Mouse (Mus musculus) mouse trophoblast stem cell (cell line): ENCODE measurements around the gene Mib2.
"Not testable (repeated sequence)": the region's sequence is repeated elsewhere in the genome, so short reads cannot be mapped to it uniquely, and the experiment has no call there.

Experiments used
- in situ Hi-C, 2 experiments: fragments of 300-500 bp; cut with MseI, MboI; formaldehyde crosslinking; loops; 2 replicates in 1 of 2; 3 replicates in 1 of 2; pipeline ENCODE4 v1.15.1; 2025

Mib2 gene

DNA sequence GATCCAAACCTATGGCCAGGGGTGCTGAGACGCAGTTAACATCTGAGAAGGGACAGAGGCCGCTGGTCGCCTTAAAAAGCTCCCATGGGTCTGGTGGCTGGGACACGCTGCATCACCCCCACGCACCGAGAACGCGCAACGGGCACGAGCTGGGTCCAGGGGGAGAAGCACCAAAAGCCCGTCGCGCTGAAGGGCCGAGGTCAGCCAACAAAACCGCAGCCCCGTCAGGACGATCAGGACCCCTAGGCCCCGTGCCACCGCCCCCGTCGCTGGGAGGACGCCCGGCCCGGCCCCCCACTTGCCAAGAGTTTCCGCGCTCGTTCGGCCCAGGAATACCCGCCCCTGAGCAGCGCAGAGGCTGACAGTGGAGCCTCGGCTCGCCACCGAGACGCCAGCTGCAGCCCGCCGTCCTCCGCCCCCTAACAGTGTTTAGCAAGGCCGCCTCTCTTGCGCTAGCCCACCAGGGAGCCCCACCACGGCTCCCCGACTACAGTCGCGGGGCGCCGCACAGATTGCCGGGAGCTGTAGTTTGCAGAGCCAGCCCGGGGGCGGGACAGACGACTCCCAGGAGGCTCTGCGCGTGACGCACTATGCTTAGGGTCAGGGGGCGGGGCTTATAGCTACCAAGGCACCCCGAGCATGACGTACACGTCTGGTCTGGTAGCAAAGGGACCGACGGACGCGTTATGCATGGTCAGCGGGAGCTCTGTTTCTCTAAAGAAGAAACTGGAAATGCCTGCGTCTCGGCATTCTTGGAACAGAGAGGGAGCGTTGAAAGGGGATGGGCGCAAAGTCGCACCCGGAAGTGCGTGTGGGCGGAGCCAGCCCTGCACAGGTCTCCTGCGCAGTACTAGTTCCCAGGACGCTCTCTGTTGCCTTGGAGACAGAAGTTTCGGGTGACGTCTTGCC, at the start of gene Mib2:
TSS of gene Mib2 (minus strand) at position 510 of the 909 bp plus-strand sequence.
- in situ Hi-C loops, result no loop called here

- in situ Hi-C loops, result no loop called here
Observed at GRCm38 (mm10) chr4:155710521-155711252, 41.7 kb upstream of the Mib2 start.

DNA sequence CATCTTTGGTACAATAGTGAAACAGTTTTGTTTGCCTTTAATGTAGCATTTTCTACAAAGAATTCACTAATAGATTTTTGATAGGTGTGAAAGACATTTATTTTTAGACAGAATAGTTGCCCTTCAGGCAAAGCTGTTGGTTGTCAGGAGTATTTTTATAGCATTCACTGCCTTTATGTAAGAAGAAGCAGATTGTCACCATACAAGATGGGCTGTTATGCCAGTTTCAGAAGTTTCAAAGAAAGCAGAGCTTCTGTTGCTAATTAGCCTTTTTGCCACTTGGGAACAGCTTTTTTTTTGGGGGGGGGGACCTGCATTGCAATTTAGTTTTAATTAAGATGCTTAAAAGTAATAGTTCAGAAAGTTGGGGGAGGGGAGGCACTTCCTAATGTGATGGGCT, 40.0 kb upstream of the Mib2 start:
- in situ Hi-C loops, result no loop called here

- in situ Hi-C loops, result no loop called here
Observed at GRCm38 (mm10) chr4:155708582-155708981, 39.6 kb upstream of the Mib2 start.

DNA sequence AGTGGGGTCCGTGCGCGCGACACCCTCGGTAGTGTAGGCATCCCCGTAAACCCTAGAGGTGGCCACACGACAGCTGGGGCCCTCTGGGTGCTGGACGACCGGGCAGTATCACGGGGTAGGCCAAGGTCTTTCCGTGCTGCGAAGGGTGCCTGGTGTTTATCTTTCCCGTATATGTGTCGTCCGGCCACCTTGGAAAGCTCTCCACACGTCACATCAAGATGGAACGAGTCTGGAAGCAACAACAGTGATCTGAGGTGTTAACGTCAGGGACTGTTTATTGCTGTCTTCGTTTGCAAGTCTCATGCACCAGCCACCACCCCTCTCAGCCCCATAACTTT, 36.6 kb upstream of the Mib2 start:
- in situ Hi-C loops, result no loop called here

- in situ Hi-C loops, result no loop called here
Observed at GRCm38 (mm10) chr4:155704721-155705591, 36.0 kb upstream of the Mib2 start, which contains the start of gene Ssu72. Gene Ssu72, plus strand, starts transcription at chr4:155704800.

DNA sequence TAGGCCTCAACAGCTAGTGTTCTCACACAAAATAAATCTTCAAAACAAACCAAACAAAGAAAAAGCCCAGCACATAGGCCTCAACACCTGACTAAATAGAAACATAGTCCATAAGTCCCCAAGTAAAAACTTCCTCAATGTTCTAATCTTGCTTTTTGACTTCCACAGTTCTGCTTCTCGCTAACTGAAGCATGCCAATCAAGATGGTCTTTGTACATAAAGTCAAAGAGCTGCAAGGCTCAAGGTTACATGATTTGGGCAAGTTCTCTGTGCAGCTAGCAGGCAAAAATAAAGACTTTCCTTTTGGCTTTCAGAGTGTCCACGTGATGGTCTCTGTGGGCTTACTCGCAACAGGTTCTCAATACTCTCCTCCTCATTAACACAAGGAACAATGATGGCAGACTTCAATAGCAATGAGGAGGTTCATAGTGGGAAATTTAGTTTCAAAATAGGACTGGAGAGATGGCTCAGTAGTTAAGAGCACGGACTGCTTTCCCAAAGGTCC, 34.5 kb upstream of the Mib2 start:
- in situ Hi-C loops, result no loop called here

DNA sequence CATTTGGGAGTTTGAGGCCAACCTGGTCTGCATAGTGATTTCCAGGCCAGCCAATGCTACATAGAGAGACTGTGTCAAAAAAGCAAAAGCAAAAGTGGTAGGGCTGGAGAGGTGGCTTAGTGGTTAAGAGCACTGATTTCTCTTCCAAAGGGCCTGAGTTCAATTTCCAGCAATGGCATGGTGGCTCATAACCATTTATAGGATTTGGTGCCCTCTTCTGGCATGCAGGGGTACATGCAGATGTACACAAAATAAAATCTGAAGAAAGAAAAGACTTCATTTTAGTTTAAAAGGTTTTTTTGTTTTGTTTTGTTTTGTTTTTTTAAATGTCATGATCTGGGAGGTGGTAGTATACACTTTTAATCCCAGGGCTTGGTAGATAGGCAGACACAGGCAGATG, 31.4 kb upstream of the Mib2 start:
- in situ Hi-C loops, result no loop called here

GRCm38 (mm10) chr4:155696261-155697255, 27.6 kb upstream of the Mib2 start:
- in situ Hi-C loops, result no loop called here

GRCm38 (mm10) chr4:155695531-155696062, 26.6 kb upstream of the Mib2 start:
- in situ Hi-C loops, result no loop called here

DNA sequence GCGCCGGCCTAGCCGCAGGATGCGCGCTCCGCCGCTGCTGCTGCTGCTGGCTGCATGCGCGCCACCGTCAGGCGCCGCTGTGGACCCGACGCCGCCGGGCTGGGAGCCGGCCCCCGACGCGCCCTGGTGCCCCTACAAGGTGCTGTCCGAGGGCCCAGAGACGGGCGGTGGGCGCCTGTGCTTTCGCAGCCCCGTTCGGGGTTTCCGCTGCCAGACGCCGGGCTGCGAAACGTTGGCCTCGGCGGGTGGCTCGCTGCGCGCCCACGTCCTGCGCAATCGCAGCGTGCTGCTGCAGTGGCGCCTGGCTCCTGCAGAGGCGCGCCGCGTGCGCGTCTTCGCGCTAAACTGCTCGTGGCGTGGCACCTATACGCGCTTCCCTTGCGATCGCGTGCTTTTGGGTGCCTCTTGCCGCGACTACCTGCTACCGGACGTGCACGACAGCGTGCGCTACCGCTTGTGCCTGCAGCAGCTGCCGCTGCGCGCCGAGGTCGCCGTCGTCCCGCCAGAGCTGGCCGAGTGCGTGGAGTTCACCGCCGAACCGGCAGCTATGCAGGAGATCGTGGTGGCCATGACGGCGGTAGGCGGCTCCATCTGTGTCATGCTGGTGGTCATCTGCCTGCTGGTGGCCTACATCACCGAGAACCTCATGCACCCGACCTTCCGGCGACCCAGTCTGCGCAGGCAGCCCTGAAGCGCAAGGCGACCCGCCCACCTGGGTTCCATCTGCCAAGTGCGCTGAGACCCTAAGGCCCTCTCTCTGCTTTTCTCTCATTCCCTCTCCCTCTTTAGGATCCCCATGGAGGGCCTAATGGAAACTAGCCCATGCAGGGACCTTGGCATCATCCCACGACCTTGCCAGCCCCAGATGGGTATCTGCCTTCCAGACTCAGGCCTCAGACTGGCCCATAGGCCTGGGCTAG, 25.7 kb upstream of the Mib2 start:
- in situ Hi-C loops, result no loop called here

- in situ Hi-C loops, result no loop called here
Observed at GRCm38 (mm10) chr4:155694111-155694481, 25.1 kb upstream of the Mib2 start, which contains the start of gene Fndc10. Gene Fndc10, plus strand, starts transcription at chr4:155694342.

DNA sequence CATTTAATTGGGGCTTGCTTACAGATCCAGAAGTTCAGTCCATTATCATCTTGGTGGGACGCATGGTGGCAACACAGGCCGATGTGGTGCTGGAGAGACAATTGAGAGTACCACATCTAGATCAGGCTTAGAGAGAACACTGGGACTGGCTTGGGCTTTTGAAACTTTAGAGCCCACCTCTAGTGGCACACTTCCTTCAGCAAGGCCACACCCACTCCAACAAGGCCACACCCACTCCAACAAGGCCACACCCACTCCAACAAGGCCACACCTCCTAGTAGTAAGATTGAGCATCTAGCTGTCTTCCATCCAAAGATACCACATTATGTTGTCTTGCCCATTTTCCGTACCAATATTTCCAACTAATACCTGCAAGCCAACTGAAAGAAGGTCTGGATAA, 23.4 kb upstream of the Mib2 start:
- in situ Hi-C loops, result no loop called here

DNA sequence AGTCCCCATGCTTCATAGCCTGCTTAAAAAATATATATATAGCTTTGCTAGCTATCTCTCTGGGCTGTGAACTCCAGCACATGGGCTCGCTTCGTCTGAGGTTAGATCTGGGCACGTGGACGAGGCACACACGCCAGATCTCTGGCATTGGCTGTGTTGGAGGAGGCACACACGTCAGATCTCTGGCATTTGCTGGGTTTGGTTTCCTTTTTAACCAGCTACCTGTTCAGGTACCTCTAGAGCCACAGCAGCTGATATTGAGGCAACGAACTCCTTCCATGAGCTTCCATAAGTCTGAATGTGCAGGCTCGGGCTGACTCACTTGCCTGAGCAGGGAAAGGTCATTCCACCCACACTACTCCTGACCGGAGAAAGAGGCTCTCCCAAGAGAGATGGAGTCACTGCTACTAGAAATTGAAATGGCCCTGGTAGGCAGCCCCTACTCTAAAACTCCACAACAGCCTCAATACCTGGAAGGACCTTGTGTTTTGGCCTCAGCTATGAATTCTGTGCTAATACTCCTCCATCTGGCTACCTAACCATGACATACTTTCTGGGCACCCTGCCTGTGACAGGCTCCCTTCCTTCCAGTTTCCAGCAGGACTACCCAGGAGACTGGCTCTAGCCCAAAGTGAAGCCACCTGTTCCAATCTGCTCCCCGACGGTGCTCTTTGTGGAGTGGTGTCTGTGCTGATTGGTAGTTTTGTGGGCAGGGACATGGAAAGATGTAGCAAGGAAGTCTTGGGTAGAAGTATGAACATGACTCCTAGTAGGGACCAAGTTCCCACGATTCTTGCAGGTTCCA, 21.8 kb upstream of the Mib2 start:
- in situ Hi-C loops, result no loop called here

DNA sequence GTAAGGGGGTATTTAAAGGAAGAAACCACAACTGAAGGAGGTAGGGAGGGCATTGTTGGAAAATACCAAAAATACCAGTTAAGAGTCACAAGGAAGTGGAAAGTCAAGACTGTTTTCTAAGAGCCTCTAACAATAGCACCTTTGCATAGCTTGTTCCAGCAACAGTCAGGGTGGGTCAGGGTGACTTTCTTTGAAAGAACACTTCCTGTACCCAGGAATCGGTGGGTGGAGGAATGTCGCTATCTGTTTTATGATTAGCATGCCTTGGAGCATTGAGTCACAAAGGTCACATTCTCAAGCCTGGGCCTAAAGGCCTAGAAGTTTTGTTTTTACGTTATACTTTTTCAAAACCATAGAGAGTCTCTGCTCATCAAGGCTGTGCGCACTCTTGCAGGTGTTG, 18.8 kb upstream of the Mib2 start:
- in situ Hi-C loops, result not testable (repeated sequence)

- in situ Hi-C loops, result not testable (repeated sequence)
Observed at GRCm38 (mm10) chr4:155683670-155684277, 14.8 kb upstream of the Mib2 start.

DNA sequence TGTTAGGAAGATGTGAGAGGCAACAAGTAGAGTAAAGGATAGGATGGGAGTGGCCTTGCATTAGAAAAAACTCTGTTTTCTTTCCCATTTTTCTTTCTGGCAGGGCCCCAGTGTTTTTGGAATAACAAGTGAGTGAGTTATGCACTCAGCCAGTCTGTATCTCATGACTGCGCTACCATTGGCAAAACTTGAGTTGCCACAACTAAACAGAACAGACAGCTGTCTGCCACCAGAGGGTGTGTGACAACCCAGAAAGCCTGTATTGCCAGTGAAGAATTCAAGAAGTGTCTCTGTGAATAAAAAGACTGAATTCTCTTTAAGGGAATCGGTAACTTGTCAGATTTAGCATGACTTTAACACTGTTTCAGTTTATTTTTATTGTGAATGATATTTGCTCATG, 7.0 kb upstream of the Mib2 start:
- in situ Hi-C loops, result no loop called here

GRCm38 (mm10) chr4:155672082-155672481, 3.1 kb upstream of the Mib2 start:
- in situ Hi-C loops, result no loop called here
